Mouse (Mus musculus) limb, embryonic 14.5 days (tissue): ENCODE results near the gene Zmiz1. TPM values are rescaled to one million over a fixed set of nuclear protein-coding genes. Genes with fewer than 3 reads are reported as not detected.
A peak's percentile ranks its signal among the peaks of the same experiment; 100 is the strongest.

ENCODE experiments used
- ATAC-seq: fragments of 200-750 bp; cut with Nextera tagmentation; 2 replicates; pipeline ENCODE4 v1.8.0; 2017; ENCODE audit warnings: low read depth, moderate number of reproducible peaks, moderate TSS enrichment; ENCODE audit not compliant: low FRiP score
- DNase-seq: peaks from one replicate; pipeline ENCODE4 v3.0.0-alpha.2; 2015; ENCODE audit warnings: low spot score
- H3K27ac ChIP-seq: fragments of 300-500 bp; sonication (generic); replicated peaks from 2 replicates; pipeline ENCODE4 v1.5.1; 2014; ENCODE audit warnings: low read depth, mild to moderate bottlenecking, low read length, moderate library complexity, mixed read lengths
- H3K27me3 ChIP-seq: fragments of 300-500 bp; sonication (generic); 2 replicates; pipeline ENCODE4 v1.6.1; 2014; ENCODE audit warnings: low read length, mixed read lengths; ENCODE audit not compliant: control insufficient read depth, insufficient read depth
- H3K36me3 ChIP-seq: fragments of 300-500 bp; sonication (generic); 2 replicates; pipeline ENCODE4 v1.6.1; 2014; ENCODE audit warnings: mild to moderate bottlenecking, low read length, moderate library complexity, mixed read lengths; ENCODE audit not compliant: control insufficient read depth, insufficient read depth
- H3K4me1 ChIP-seq: fragments of 300-500 bp; sonication (generic); 2 replicates; pipeline ENCODE4 v1.6.1; 2014; ENCODE audit warnings: antibody characterized with exemption, low read length, mixed read lengths; ENCODE audit not compliant: control insufficient read depth, insufficient read depth
- H3K4me2 ChIP-seq: fragments of 300-500 bp; sonication (generic); replicated peaks from 2 replicates; pipeline ENCODE4 v1.6.1; 2014; ENCODE audit warnings: low read depth, mild to moderate bottlenecking, low read length, moderate library complexity; ENCODE audit not compliant: severe bottlenecking
- H3K4me3 ChIP-seq: fragments of 300-500 bp; sonication (generic); replicated peaks from 2 replicates; pipeline ENCODE4 v1.5.1; 2014; ENCODE audit warnings: low read length
- H3K9ac ChIP-seq: fragments of 300-500 bp; sonication (generic); 2 replicates; pipeline ENCODE4 v1.6.1; 2014; ENCODE audit warnings: mild to moderate bottlenecking, low read depth, low read length, moderate library complexity; ENCODE audit not compliant: severe bottlenecking
- H3K9me3 ChIP-seq: fragments of 300-500 bp; sonication (generic); 2 replicates; pipeline ENCODE4 v1.6.1; 2016; ENCODE audit warnings: low read length; ENCODE audit not compliant: control insufficient read depth
- POLR2A ChIP-seq: fragments of 200-500 bp; IDR thresholded peaks from 2 replicates; pipeline ENCODE4 v1.8.0; 2012; ENCODE audit warnings: inconsistent platforms, mild to moderate bottlenecking, moderate library complexity, borderline replicate concordance; ENCODE audit not compliant: insufficient read depth, insufficient read length; ENCODE audit errors: extremely low read depth
- WGBS: fragments of 180-500 bp; shearing (Covaris S2); extraction: QIAGEN DNeasy Blood & Tissue Kit; methylation state at CpG from one replicate; pipeline ENCODE4 v1.1.7; 2014; 5-methylcytosine and 5-hydroxymethylcytosine counted together
- polyA plus RNA-seq, 2 experiments: library from polyadenylated mRNA; depleted of rRNA in 1 of 2; stranded (reverse) in 1 of 2; unstranded in 1 of 2; fragments of >200 nt; fragmentation: Nextera tagmentation in 1 of 2; extraction: Ambion mirVana in 1 of 2; gene quantifications; 2 replicates each; pipeline versions ENCODE4 v1.2.1 to v1.2.3; 2012 to 2014

Gene Zmiz1
- polyA plus RNA-seq, 2 experiments = 61.8 to 81.2 TPM

DNA sequence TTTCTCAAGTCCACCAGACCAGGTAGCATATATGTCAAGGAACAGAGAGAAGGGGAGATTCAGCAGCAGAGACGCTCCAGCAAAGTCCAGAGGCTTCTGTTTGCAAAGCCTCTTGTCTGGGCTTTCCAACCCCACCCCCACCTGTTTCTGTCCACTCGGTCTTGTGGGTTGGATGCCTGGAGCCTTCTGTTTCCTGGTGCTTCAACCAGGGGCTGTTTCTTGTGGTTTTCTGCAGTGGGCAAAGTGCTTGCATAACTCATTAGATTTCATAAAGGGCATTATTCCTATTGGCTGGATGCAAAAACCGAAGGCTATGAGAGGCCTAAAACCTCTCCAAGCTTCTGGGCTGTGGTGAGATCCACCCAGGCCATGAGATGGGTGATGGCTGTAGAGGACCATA, 45.3 kb downstream of the Zmiz1 start:
- Histone ChIP-seq H3K4me1 (peaks cover 11% of the 10 kb centered on the region; the same call in 1 of the 2 replicates), H3K9ac (no peak overlapping the region), H3K4me3 (no peak overlapping the region), H3K27ac (no peak overlapping the region), H3K9me3 (no peaks in the 10 kb centered on the region), H3K27me3 (no peaks in the 10 kb centered on the region), H3K36me3 (peaks cover 74% of the 10 kb centered on the region), H3K4me2 (no peak overlapping the region)
- ATAC-seq = no peak
- 70% methylated on average over 3 of the region's 3 CpGs for WGBS
- TF ChIP-seq POLR2A = no peak
- DNase-seq = no peak

- Histone ChIP-seq H3K27me3 (no peaks in the 10 kb centered on the region), H3K36me3 (peaks cover 78% of the 10 kb centered on the region), H3K9me3 (no peaks in the 10 kb centered on the region), H3K4me3 (no peak overlapping the region), H3K27ac (no peak overlapping the region), H3K4me1 (peaks cover 15% of the 10 kb centered on the region), H3K9ac (no peak overlapping the region), H3K4me2 (no peak overlapping the region)
- WGBS = 55% methylated on average over 6 of the region's 6 CpGs
- no peak for DNase-seq
- no peak for TF ChIP-seq POLR2A
- ATAC-seq = peak; percentile 20; the same call in 1 of the 2 replicates
These were observed 46.3 kb downstream of the Zmiz1 start for GRCm38 (mm10) chr14:25505201-25505671.

- H3K27ac ChIP-seq = no peak overlapping the region
- H3K4me2 ChIP-seq = no peak overlapping the region
- H3K27me3 ChIP-seq = no peaks in the 10 kb centered on the region
- no peak for TF ChIP-seq POLR2A
- peaks cover 90% of the 10 kb centered on the region for H3K36me3 ChIP-seq
- WGBS = 89% methylated on average over 13 of the region's 13 CpGs
- no peak for DNase-seq
- no peak overlapping the region for H3K9ac ChIP-seq
- H3K4me3 ChIP-seq = no peak overlapping the region
- H3K4me1 ChIP-seq = peaks cover 45% of the 10 kb centered on the region
- no peak for ATAC-seq
- H3K9me3 ChIP-seq = no peaks in the 10 kb centered on the region
These were observed 49.2 kb downstream of the Zmiz1 start for GRCm38 (mm10) chr14:25508111-25508756.

GRCm38 (mm10) chr14:25508757-25509139, 49.8 kb downstream of the Zmiz1 start:
- no peak for ATAC-seq
- H3K9me3 ChIP-seq = no peaks in the 10 kb centered on the region
- peaks cover 90% of the 10 kb centered on the region for H3K36me3 ChIP-seq
- H3K9ac ChIP-seq = no peak overlapping the region
- no peak overlapping the region for H3K4me2 ChIP-seq
- H3K27ac ChIP-seq = no peak overlapping the region
- no peak overlapping the region for H3K4me3 ChIP-seq
- 82% methylated on average over 5 of the region's 5 CpGs for WGBS
- no peak for DNase-seq
- peaks cover 45% of the 10 kb centered on the region for H3K4me1 ChIP-seq
- no peak for TF ChIP-seq POLR2A
- no peaks in the 10 kb centered on the region for H3K27me3 ChIP-seq

GRCm38 (mm10) chr14:25509450-25510129, 50.6 kb downstream of the Zmiz1 start:
- Histone ChIP-seq H3K4me3 (no peak overlapping the region), H3K27ac (0 out of 2 replicates have a peak overlapping the region, but pooled peaks have one; percentile 13), H3K9me3 (no peaks in the 10 kb centered on the region), H3K27me3 (no peaks in the 10 kb centered on the region), H3K4me1 (peaks cover 45% of the 10 kb centered on the region), H3K36me3 (peaks cover 87% of the 10 kb centered on the region), H3K9ac (no peak overlapping the region), H3K4me2 (no peak overlapping the region)
- TF ChIP-seq POLR2A = no peak
- 90% methylated on average over 20 of the region's 20 CpGs for WGBS
- DNase-seq (no peak), ATAC-seq (peak; percentile 21)
